Mouse (Mus musculus): ENCODE results near the gene Spata2. TPM values are rescaled to one million over a fixed set of nuclear protein-coding genes. Genes with fewer than 3 reads are reported as not detected.

Spata2 gene
- total RNA-seq, 2 experiments from 2014 or later: 80.9 to 82.4 TPM

GRCm38 (mm10) chr2:167505127-167505526 lies 12.4 kb upstream of the Spata2 start:
- no peak for TF ChIP-seq CTCF (conservative IDR thresholded peaks at IDR 0.05)
- no peak for DNase-seq (ENCODE audit: low spot score in 2 of 2)
- Histone ChIP-seq H3K27ac (peak overlapping the region; percentile 46; the same call in 1 of the 2 replicates), H3K4me3 (peak overlapping the region; percentile 84; the same call in 1 of the 2 replicates)

GRCm38 (mm10) chr2:167503896-167504349 lies 11.2 kb upstream of the Spata2 start:
- Histone ChIP-seq H3K27ac (peak overlapping the region; percentile 98), H3K4me3 (peak overlapping the region; percentile 84)
- no peak for DNase-seq (ENCODE audit: low spot score in 2 of 2)
- TF ChIP-seq CTCF (conservative IDR thresholded peaks at IDR 0.05): no peak

GRCm38 (mm10) chr2:167503253-167503895 lies 10.7 kb upstream of the Spata2 start:
- DNase-seq (ENCODE audit: low spot score in 2 of 2): peak; percentile 88 to 91
- peak; percentile 38; the same call in 1 of the 2 replicates for TF ChIP-seq CTCF (conservative IDR thresholded peaks at IDR 0.05)
- Histone ChIP-seq H3K4me3 (peak overlapping the region; percentile 84), H3K27ac (peak overlapping the region; percentile 98)

GRCm38 (mm10) chr2:167502554-167503252 lies 10.0 kb upstream of the Spata2 start:
- DNase-seq (ENCODE audit: low spot score in 2 of 2): no peak
- Histone ChIP-seq H3K4me3 (peak overlapping the region; percentile 84), H3K27ac (peak overlapping the region; percentile 98)
- TF ChIP-seq CTCF (conservative IDR thresholded peaks at IDR 0.05): no peak

GRCm38 (mm10) chr2:167497272-167497671 lies 4.6 kb upstream of the Spata2 start:
- DNase-seq (ENCODE audit: low spot score in 2 of 2): no peak
- no peak overlapping the region for H3K4me3 ChIP-seq
- peak; percentile 73 for TF ChIP-seq CTCF (conservative IDR thresholded peaks at IDR 0.05)
- H3K27ac ChIP-seq: no peak overlapping the region

- Histone ChIP-seq H3K27ac (peak overlapping the region; percentile 80), H3K4me3 (no peak overlapping the region)
- no peak for TF ChIP-seq CTCF (conservative IDR thresholded peaks at IDR 0.05)
- no peak for DNase-seq (ENCODE audit: low spot score in 2 of 2)
These were observed 3.8 kb upstream of the Spata2 start for GRCm38 (mm10) chr2:167496437-167496836.

- Histone ChIP-seq H3K27ac (peak within 1 kb of the TSS; percentile 98), H3K4me3 (peak within 1 kb of the TSS; percentile 92)
- no peak for TF ChIP-seq CTCF (conservative IDR thresholded peaks at IDR 0.05)
- peak in 1 of 2 experiments; percentile 42 for DNase-seq (ENCODE audit: low spot score in 2 of 2)
These were observed 654 bp downstream of the Spata2 start, which contains the start of gene Rnf114 for GRCm38 (mm10) chr2:167491757-167492708. Rnf114 (plus strand) TSS chr2:167492645.

GRCm38 (mm10) chr2:167490813-167491525 lies 1.7 kb downstream of the Spata2 start:
- TF ChIP-seq CTCF (conservative IDR thresholded peaks at IDR 0.05): no peak
- Histone ChIP-seq H3K4me3 (peak overlapping the region; percentile 92), H3K27ac (peak overlapping the region; percentile 98)
- peak; percentile 57 to 79 for DNase-seq (ENCODE audit: low spot score in 2 of 2)

- Histone ChIP-seq H3K4me3 (no peak overlapping the region), H3K27ac (peak overlapping the region; percentile 98; the same call in 1 of the 2 replicates)
- TF ChIP-seq CTCF (conservative IDR thresholded peaks at IDR 0.05): no peak
- DNase-seq (ENCODE audit: low spot score in 2 of 2): no peak
These were observed 4.7 kb downstream of the Spata2 start for GRCm38 (mm10) chr2:167487994-167488393.

- DNase-seq (ENCODE audit: low spot score in 2 of 2): no peak
- Histone ChIP-seq H3K4me3 (no peak overlapping the region), H3K27ac (peak overlapping the region; percentile 98)
- no peak for TF ChIP-seq CTCF (conservative IDR thresholded peaks at IDR 0.05)
These were observed 5.1 kb downstream of the Spata2 start for GRCm38 (mm10) chr2:167487551-167487950.

GRCm38 (mm10) chr2:167486573-167486972 lies 6.1 kb downstream of the Spata2 start:
- peak overlapping the region; percentile 98 for H3K27ac ChIP-seq
- no peak for DNase-seq (ENCODE audit: low spot score in 2 of 2)

More at GRCm38 (mm10) chr2:167486573-167486972, 6.1 kb downstream of the Spata2 start:
- no peak for TF ChIP-seq CTCF (conservative IDR thresholded peaks at IDR 0.05)
- H3K4me3 ChIP-seq: no peak overlapping the region; the same call in 1 of the 2 replicates
